Mouse (Mus musculus): ENCODE measurements around the gene E030018B13Rik. TPM values are rescaled to one million over a fixed set of nuclear protein-coding genes. Genes with fewer than 3 reads are reported as not detected.

The E030018B13Rik gene
- polyA plus RNA-seq, 1 experiment, result not detected

GRCm38 (mm10) chr7:63902604-63903210, 13.9 kb upstream of the E030018B13Rik start:
- Histone ChIP-seq H3K27me3 (ENCODE audit: control insufficient read depth) (peaks cover 15% of the 10 kb centered on the region), H3K36me3 (ENCODE audit: control insufficient read depth) (peaks cover 20% of the 10 kb centered on the region), H3K4me1 (ENCODE audit: control insufficient read depth) (peaks cover 57% of the 10 kb centered on the region), H3K9me3 (ENCODE audit: control insufficient read depth, low read length) (no peaks in the 10 kb centered on the region), H3K4me3 (replicated peaks) (no peak overlapping the region)
- TF ChIP-seq GATA1 (IDR thresholded peaks at IDR 0.05; ENCODE audit: low read length), result no peak
- TF ChIP-seq TAL1 (IDR thresholded peaks at IDR 0.05; ENCODE audit: low read length), result no peak

GRCm38 (mm10) chr7:63903635-63904380, 12.8 kb upstream of the E030018B13Rik start:
- H3K9me3 ChIP-seq (ENCODE audit: control insufficient read depth, low read length), result no peaks in the 10 kb centered on the region
- H3K4me1 ChIP-seq (ENCODE audit: control insufficient read depth), result peaks cover 60% of the 10 kb centered on the region
- no peak overlapping the region for H3K4me3 ChIP-seq (replicated peaks)
- TF ChIP-seq TAL1 (IDR thresholded peaks at IDR 0.05; ENCODE audit: low read length) (no peak), GATA1 (IDR thresholded peaks at IDR 0.05; ENCODE audit: low read length) (no peak)
- peaks cover 5% of the 10 kb centered on the region; the same call in 1 of the 2 replicates for H3K27me3 ChIP-seq (ENCODE audit: control insufficient read depth)
- peaks cover 22% of the 10 kb centered on the region for H3K36me3 ChIP-seq (ENCODE audit: control insufficient read depth)

- Histone ChIP-seq H3K9me3 (ENCODE audit: control insufficient read depth, low read length) (no peaks in the 10 kb centered on the region), H3K36me3 (ENCODE audit: control insufficient read depth) (peaks cover 22% of the 10 kb centered on the region), H3K4me1 (ENCODE audit: control insufficient read depth) (peaks cover 68% of the 10 kb centered on the region), H3K27me3 (ENCODE audit: control insufficient read depth) (no peaks in the 10 kb centered on the region), H3K4me3 (replicated peaks) (no peak overlapping the region)
- TF ChIP-seq GATA1 (IDR thresholded peaks at IDR 0.05; ENCODE audit: low read length), result no peak
- TF ChIP-seq TAL1 (IDR thresholded peaks at IDR 0.05; ENCODE audit: low read length), result no peak
These were observed 11.5 kb upstream of the E030018B13Rik start for GRCm38 (mm10) chr7:63905190-63905589.

- H3K36me3 ChIP-seq (ENCODE audit: control insufficient read depth), result peaks cover 22% of the 10 kb centered on the region
- H3K27me3 ChIP-seq (ENCODE audit: control insufficient read depth), result no peaks in the 10 kb centered on the region
- no peaks in the 10 kb centered on the region for H3K9me3 ChIP-seq (ENCODE audit: control insufficient read depth, low read length)
- no peak for TF ChIP-seq TAL1 (IDR thresholded peaks at IDR 0.05; ENCODE audit: low read length)
- no peak; the same call in 1 of the 2 replicates for TF ChIP-seq GATA1 (IDR thresholded peaks at IDR 0.05; ENCODE audit: low read length)
- H3K4me1 ChIP-seq (ENCODE audit: control insufficient read depth), result peaks cover 70% of the 10 kb centered on the region
- no peak overlapping the region for H3K4me3 ChIP-seq (replicated peaks)
These were observed 11.0 kb upstream of the E030018B13Rik start for GRCm38 (mm10) chr7:63905642-63906041.

GRCm38 (mm10) chr7:63907778-63908495, 8.7 kb upstream of the E030018B13Rik start:
- Histone ChIP-seq H3K4me1 (ENCODE audit: control insufficient read depth) (peaks cover 80% of the 10 kb centered on the region), H3K9me3 (ENCODE audit: control insufficient read depth, low read length) (no peaks in the 10 kb centered on the region), H3K36me3 (ENCODE audit: control insufficient read depth) (peaks cover 25% of the 10 kb centered on the region), H3K27me3 (ENCODE audit: control insufficient read depth) (no peaks in the 10 kb centered on the region), H3K4me3 (replicated peaks) (no peak overlapping the region)
- TF ChIP-seq GATA1 (IDR thresholded peaks at IDR 0.05; ENCODE audit: low read length), result no peak
- no peak for TF ChIP-seq TAL1 (IDR thresholded peaks at IDR 0.05; ENCODE audit: low read length)

- Histone ChIP-seq H3K4me3 (replicated peaks) (no peak overlapping the region), H3K9me3 (ENCODE audit: control insufficient read depth, low read length) (no peaks in the 10 kb centered on the region), H3K36me3 (ENCODE audit: control insufficient read depth) (peaks cover 30% of the 10 kb centered on the region), H3K27me3 (ENCODE audit: control insufficient read depth) (no peaks in the 10 kb centered on the region), H3K4me1 (ENCODE audit: control insufficient read depth) (peaks cover 79% of the 10 kb centered on the region)
- no peak for TF ChIP-seq GATA1 (IDR thresholded peaks at IDR 0.05; ENCODE audit: low read length)
- no peak for TF ChIP-seq TAL1 (IDR thresholded peaks at IDR 0.05; ENCODE audit: low read length)
These were observed 8.0 kb upstream of the E030018B13Rik start for GRCm38 (mm10) chr7:63908496-63909285.

GRCm38 (mm10) chr7:63910225-63910624, 6.4 kb upstream of the E030018B13Rik start:
- peaks cover 73% of the 10 kb centered on the region for H3K4me1 ChIP-seq (ENCODE audit: control insufficient read depth)
- TF ChIP-seq TAL1 (IDR thresholded peaks at IDR 0.05; ENCODE audit: low read length), result no peak
- no peak for TF ChIP-seq GATA1 (IDR thresholded peaks at IDR 0.05; ENCODE audit: low read length)
- no peak overlapping the region for H3K4me3 ChIP-seq (replicated peaks)
- no peaks in the 10 kb centered on the region for H3K9me3 ChIP-seq (ENCODE audit: control insufficient read depth, low read length)
- H3K36me3 ChIP-seq (ENCODE audit: control insufficient read depth), result peaks cover 42% of the 10 kb centered on the region
- H3K27me3 ChIP-seq (ENCODE audit: control insufficient read depth), result no peaks in the 10 kb centered on the region

GRCm38 (mm10) chr7:63910912-63911311, 5.7 kb upstream of the E030018B13Rik start:
- Histone ChIP-seq H3K4me1 (ENCODE audit: control insufficient read depth) (peaks cover 71% of the 10 kb centered on the region), H3K4me3 (replicated peaks) (no peak overlapping the region), H3K27me3 (ENCODE audit: control insufficient read depth) (no peaks in the 10 kb centered on the region), H3K9me3 (ENCODE audit: control insufficient read depth, low read length) (no peaks in the 10 kb centered on the region), H3K36me3 (ENCODE audit: control insufficient read depth) (peaks cover 43% of the 10 kb centered on the region)
- no peak for TF ChIP-seq TAL1 (IDR thresholded peaks at IDR 0.05; ENCODE audit: low read length)
- TF ChIP-seq GATA1 (IDR thresholded peaks at IDR 0.05; ENCODE audit: low read length), result no peak

All from erythroblast, embryonic 14.5 days (primary cell).